Mouse (Mus musculus): ENCODE data around the gene Klhdc8a.
A peak's percentile ranks its signal among the peaks of the same experiment; 100 is the strongest.

The Klhdc8a gene

GRCm38 (mm10) chr1:132290921-132291675 lies 7.3 kb upstream of the Klhdc8a start:
- DNase-seq (ENCODE audit: low read depth), result no peak

GRCm38 (mm10) chr1:132291706-132292105 lies 6.7 kb upstream of the Klhdc8a start:
- no peak for DNase-seq (ENCODE audit: low read depth)

DNA sequence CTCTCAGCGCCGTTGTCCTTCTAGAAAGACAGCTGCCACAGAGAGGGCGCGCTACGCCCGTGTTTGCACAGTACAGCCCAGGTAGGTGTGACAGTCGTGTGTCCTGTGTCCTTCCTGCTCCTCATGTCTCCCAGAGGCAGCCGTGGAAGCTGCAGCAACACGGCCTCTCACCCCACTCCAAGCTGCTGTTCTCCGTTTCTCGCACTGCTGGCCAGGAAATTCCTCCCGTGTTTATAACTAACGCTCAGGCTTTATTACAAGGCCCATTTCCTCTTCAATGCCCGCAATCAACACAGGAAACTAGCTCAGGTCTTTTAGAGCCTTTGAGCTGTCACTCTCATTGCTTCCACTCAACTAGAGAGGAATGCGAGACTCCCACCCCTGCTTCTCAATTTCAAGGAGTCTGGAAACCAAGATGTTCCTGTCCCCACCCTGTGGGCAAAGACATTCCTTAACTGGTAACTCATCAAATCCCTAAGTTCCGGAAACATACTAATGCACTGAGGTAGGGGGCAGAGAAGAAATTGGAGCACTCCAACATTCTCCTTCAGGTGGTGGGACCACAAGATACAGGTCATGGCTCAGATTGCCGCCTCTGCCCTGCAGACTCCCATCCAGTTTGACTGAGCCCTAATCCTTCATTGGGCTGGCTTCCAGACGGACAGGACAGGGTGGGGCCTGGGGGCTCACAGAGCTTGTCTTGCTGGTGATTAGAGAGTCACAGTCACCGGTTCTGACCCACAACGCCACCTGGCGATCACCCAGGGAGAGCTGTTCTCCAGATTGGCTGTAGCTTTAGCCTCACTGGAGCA lies 5.9 kb upstream of the Klhdc8a start:
- no peak for DNase-seq (ENCODE audit: low read depth)

- no peak for DNase-seq (ENCODE audit: low read depth)
These were observed 2.9 kb upstream of the Klhdc8a start for GRCm38 (mm10) chr1:132295506-132295905.

DNA sequence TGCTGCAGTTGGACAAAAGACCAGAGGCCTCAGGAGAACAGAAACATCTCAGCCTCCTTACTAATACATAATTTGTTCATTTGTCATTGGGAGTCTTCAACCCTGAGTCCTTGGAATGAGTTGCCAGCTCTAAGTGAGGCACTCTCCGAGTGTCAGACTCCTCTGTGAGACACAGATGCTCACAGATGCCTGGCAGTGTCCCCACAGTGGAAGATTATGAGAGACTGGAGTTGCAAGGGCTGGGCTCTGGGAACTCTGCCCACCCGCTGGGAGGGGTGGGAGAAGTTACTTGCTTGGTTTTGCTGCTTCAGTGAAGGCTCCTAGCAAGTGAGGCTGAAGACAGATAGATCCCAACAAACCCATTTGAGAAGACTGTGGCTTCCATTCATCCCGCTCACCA lies 2.4 kb upstream of the Klhdc8a start:
- no peak for DNase-seq (ENCODE audit: low read depth)

DNA sequence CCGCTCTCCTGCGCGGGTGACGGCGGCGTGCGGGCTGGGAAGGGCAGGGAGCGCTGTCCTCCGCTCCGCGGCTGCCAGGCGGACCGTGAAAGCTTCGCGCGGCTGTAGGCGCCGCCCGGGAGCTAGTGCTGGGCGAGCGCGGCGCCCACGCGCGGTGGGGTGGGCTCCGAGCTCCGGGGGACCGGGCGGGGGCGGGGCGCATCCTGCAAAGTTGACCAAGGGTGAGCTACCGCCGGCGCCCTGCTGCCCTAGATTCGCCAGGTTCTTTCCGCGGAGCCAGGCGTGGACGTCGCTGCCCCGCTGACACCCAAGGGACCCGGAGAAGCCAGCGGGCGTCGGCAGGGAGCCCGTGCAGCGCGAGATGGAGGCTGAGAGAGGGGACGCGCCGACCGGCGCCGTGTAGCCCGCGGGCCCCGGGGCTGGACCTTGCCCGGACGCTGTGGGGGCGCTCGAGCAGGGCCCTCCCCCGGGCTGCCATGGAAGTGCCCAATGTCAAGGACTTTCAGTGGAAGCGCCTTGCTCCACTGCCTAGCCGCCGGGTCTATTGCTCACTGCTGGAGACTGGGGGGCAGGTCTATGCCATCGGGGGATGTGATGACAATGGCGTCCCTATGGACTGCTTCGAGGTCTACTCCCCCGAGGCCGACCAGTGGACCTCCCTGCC lies 507 bp downstream of the Klhdc8a start:
- no peak for DNase-seq (ENCODE audit: low read depth)

DNA sequence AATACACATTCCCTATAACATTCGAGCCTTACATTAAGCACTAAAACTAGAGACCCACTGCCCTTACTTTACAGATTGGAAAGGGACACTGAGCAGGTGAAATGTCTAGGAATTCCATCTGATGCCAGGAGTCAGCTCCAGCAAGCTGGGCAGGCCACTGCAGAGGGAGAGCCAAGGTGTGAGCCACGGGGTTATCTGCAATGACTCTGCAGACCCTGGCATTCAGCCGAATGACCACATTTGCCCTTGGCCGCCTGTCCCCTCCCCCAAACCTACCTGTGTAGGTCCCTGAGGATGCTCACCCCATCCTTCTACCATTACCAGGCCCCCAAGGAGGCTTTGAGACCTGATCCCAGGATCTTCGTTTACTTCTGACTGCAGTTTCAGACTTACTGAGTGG lies 1.3 kb downstream of the Klhdc8a start:
- no peak for DNase-seq (ENCODE audit: low read depth)

DNA sequence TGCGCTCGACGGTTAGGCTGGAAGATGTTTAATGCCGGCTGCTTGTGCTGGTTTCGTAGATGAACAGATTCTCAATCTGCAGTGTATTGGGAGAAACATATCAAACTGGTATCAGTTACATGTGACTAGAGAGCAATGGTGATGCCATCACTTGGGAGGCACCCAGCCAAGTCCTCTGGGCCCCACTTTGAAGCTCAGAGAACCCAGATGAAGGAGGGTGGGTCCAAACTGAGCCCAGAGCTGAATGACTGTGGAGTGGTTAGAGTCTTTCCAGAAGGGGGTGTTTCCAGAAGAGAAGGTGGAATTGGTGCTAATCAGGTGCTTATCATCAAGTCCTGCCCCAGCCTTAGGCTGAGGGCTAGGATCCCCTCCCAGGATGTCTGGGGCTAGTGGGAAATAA lies 2.8 kb downstream of the Klhdc8a start:
- no peak for DNase-seq (ENCODE audit: low read depth)

DNA sequence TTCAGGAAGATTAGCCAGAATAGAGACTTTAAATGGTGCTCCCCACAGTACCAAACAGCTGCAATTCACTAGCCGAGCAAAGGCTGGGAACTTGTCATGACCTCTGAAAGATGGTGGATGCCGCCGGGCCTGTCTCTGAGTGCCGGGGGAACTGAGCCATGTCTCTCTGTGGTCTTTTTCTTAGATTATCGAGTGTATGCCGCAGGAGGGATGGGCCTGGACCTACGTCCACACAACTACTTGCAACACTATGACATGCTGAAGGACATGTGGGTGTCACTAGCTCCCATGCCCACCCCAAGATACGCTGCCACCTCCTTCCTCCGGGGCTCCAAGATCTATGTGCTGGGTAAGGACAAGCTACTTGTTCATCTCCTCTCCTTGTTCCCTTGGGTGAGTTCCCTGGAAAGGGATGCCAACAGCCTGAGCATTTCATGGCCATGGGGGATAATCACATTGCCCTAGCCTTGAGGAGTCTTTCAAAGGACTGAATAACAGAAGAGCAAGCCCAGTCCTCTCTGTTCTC lies 4.0 kb downstream of the Klhdc8a start:
- no peak for DNase-seq (ENCODE audit: low read depth)

- DNase-seq (ENCODE audit: low read depth), result no peak
These were observed 6.3 kb downstream of the Klhdc8a start for GRCm38 (mm10) chr1:132304618-132305214.

DNA sequence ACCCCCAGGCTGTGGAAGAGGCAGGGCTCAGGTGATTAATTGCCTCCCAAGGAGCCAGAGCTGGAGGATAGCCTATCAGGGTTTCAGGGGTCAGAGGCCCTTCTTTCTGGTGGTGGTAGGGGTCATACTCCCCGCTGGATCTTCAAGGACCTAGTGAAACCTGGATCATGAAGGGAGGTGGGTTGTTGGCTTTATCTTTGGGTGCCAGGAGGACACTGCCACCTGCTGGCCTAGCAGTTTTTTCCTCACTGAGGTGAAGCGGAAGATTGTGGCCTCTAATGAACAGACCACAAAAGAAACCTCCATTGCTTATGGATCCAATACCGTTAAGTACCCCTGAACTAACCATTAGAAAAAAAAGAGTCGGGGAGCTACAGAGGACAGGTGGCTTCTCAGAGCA lies 7.7 kb downstream of the Klhdc8a start:
- peak; percentile 45 for DNase-seq (ENCODE audit: low read depth)

DNA sequence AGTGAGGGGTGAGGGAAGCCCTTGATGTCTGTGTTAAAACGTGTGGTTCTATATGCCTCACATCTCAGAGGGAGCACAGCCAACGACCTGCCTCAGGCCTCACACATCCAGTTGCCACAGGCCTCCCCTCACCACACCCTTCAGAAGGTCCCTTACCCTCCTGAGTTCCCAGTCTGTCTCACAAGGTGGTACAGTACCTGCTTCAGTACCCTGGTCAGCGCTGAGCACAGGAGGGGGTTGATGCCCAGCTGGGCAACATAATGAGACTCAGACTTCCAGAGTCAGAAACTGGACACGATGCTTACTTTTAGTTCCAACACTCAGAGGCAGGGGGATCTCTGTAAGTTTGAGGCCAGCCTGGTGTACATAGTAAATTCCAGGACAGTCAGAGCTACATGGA lies 8.4 kb downstream of the Klhdc8a start:
- DNase-seq (ENCODE audit: low read depth), result no peak

GRCm38 (mm10) chr1:132307962-132308361 lies 9.5 kb downstream of the Klhdc8a start:
- DNase-seq (ENCODE audit: low read depth), result no peak

DNA sequence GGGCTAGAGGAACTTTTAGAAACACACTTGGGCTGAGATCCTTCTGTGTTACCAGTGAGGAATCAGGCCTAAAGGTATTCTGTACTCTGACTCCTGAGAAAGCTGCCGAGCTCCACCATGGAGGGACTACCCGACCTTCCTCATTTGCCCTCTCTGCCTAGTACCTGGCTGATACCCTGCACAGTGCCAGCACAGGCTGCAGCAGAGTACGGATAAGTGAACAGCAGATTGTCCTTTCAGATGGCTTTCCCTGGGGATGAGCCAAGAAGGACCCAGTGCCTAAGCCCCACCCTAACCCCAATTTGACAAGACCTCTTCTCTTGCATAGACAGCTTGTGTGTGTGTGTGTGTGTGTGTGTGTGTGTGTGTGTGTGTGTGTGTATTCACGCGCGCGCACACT lies 10.2 kb downstream of the Klhdc8a start:
- DNase-seq (ENCODE audit: low read depth), result no peak

DNA sequence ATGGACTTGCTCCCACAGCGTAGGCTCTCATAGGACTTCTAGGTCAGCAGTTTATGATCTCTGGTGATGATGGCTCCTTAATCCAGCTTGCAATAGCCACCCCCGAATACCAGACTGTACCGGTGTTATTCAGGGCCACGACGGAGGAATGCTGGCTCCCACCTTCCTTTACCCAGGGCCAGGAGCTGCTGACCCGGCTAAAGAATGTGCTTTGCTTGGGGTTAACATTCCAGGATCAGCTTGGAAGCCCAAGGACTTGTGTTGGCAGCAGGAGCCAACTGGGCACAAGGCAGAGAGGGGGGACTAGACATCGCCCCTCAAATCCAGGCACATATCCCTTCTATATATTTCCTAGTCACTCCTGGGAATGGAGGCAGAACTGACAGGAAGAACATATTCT lies 12.3 kb downstream of the Klhdc8a start:
- DNase-seq (ENCODE audit: low read depth), result no peak

- peak; percentile 14 for DNase-seq (ENCODE audit: low read depth)
These were observed 12.9 kb downstream of the Klhdc8a start for GRCm38 (mm10) chr1:132311174-132311859.

DNA sequence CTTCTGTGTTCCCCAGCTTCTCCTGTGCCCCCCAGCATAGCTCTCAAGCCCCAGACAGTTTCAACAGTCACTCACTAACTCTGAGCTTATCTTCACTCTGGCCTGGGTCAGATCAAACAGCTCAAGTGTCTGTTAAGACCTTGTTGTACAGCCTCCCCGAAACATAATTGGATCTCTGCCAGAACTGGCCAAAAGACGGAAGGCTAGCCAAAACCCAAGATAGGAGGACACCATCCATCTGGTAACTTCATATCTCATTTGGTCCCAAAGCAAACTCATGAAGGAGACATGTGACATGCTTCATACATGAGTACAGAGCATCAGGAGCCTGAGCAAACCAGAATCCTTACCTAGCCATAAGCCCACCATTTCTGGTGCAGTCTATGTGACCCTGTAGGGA lies 13.6 kb downstream of the Klhdc8a start:
- DNase-seq (ENCODE audit: low read depth), result no peak

DNA sequence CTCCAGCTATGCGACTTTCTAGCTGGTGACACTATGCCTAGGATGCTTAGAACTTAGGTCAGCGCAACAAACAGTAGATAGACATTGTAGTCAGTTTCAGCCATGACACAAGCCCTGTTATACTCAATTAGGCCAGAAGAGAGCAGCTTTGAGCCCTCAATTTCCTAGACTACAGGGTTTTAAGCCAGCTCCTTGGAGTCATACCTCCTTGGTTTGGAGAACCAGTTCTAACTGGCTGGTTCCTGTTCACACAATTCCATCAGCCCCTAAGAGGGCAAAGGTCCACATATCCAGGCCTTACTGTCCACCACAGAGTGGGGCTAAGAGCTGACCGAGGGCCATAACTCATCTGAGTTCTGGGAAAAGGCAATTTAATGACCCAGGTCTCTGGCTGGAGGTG lies 14.3 kb downstream of the Klhdc8a start:
- DNase-seq (ENCODE audit: low read depth), result peak; percentile 77

GRCm38 (mm10) chr1:132315889-132316624 lies 17.6 kb downstream of the Klhdc8a start, which contains the start of gene Nuak2:
TSS of gene Nuak2 (plus strand) at chr1:132316126.
- DNase-seq (ENCODE audit: low read depth), result peak; percentile 87

- DNase-seq (ENCODE audit: low read depth), result no peak
These were observed 18.2 kb downstream of the Klhdc8a start for GRCm38 (mm10) chr1:132316625-132316994.

- DNase-seq (ENCODE audit: low read depth), result peak; percentile 49
These were observed 19.0 kb downstream of the Klhdc8a start for GRCm38 (mm10) chr1:132317413-132317812.
